10 mouse cellular contexts compared by ENCODE assay signal in genomic region chr5:140582995-140583731, GRCm38 (mm10). TPM values are rescaled to one million over a fixed set of nuclear protein-coding genes. Genes with fewer than 3 reads are reported as not detected.
A peak's percentile ranks its signal among the peaks of the same experiment; 100 is the strongest.
DNase-seq lines count a peak whose midpoint lies in the region; ATAC-seq and TF ChIP-seq lines count a peak whose summit lies in the region.
"Had no signal": no experiment of that assay in that cellular context is flagged by ENCODE, and none has a peak within 500 bp of the region (broad histone marks: within the 10 kb centered on the region; RNA-seq: fewer than 3 reads in every experiment).

No protein-coding gene starts in this region.

- no peak overlapping the region for H3K4me2 ChIP-seq in hindbrain, embryonic 11.5 days (replicated peaks; ENCODE audit: low read depth, low read length)
- no peak overlapping the region for H3K4me2 ChIP-seq in midbrain, embryonic 14.5 days (ENCODE audit: low read length)
- H3K4me2 ChIP-seq: lung, embryonic 15.5 days had no signal

- no peak overlapping the region for H3K4me3 ChIP-seq in ES-Bruce4 (ENCODE audit: low read depth, low read length)
- H3K4me3 ChIP-seq in embryonic facial prominence, embryonic 10.5 days, result peak overlapping the region; percentile 20; the same call in 1 of the 2 replicates
- no peak overlapping the region for H3K4me3 ChIP-seq in hindbrain, embryonic 11.5 days (ENCODE audit: low read depth, low read length)
- H3K4me3 ChIP-seq in midbrain, embryonic 14.5 days (replicated peaks; ENCODE audit: low read depth, low read length), result no peak overlapping the region
- H3K4me3 ChIP-seq: lung, embryonic 15.5 days had no signal

- peak; percentile 76; the same call in 1 of the 2 replicates for TF ChIP-seq EP300 in ES-Bruce4 (IDR thresholded peaks at IDR 0.05; ENCODE audit: insufficient read depth, low read depth, low read length)

- peak; percentile 8; the same call in 1 of the 2 replicates for ATAC-seq in hindbrain, embryonic 11.5 days (ENCODE audit: low FRiP score)
- ATAC-seq in midbrain, embryonic 14.5 days (ENCODE audit: low FRiP score, low TSS enrichment), result peak; percentile 43; the same call in 1 of the 2 replicates
- ATAC-seq in monocyte, adult 5-6 weeks (replicated peaks; ENCODE audit: insufficient number of reproducible peaks, low FRiP score, low TSS enrichment, poor library complexity, severe bottlenecking), result no peak

- no peak overlapping the region for H3K27ac ChIP-seq in ES-Bruce4 (ENCODE audit: insufficient read depth, low read length)
- peak overlapping the region; percentile 86 for H3K27ac ChIP-seq in embryonic facial prominence, embryonic 10.5 days (replicated peaks)
- peak overlapping the region; percentile 91 for H3K27ac ChIP-seq in hindbrain, embryonic 11.5 days (ENCODE audit: low read depth, low read length)
- peak overlapping the region; percentile 74 for H3K27ac ChIP-seq in midbrain, embryonic 14.5 days (replicated peaks; ENCODE audit: low read depth, low read length)
- H3K27ac ChIP-seq: lung, embryonic 15.5 days had no signal

- peak; percentile 55 for DNase-seq in embryonic facial prominence, embryonic 10.5 days (ENCODE audit: low spot score)
- DNase-seq in hindbrain, embryonic 11.5 days (ENCODE audit: low spot score), result peak; percentile 48
- DNase-seq in midbrain, embryonic 14.5 days, result peak; percentile 51
- DNase-seq in natural killer cell, adult 2 months (ENCODE audit: low spot score in 2 of 2), result no peak
- DNase-seq in layer of hippocampus, adult 18-20 months (ENCODE audit: low spot score in 2 of 2), result no peak
- DNase-seq: thymus, adult 18-20 months had no signal

- no peaks in the 10 kb centered on the region for H3K27me3 ChIP-seq in ES-Bruce4 (ENCODE audit: control insufficient read depth, insufficient read depth, low read length, poor library complexity, severe bottlenecking)
- H3K27me3 ChIP-seq in embryonic facial prominence, embryonic 10.5 days (replicated peaks; ENCODE audit: low read depth, poor library complexity, severe bottlenecking), result peaks cover 8% of the 10 kb centered on the region; the same call in 1 of the 2 replicates
- H3K27me3 ChIP-seq in hindbrain, embryonic 11.5 days (ENCODE audit: control insufficient read depth, insufficient read depth, low read length), result no peaks in the 10 kb centered on the region
- no peaks in the 10 kb centered on the region for H3K27me3 ChIP-seq in midbrain, embryonic 14.5 days (ENCODE audit: control insufficient read depth, insufficient read depth, low read length)
- H3K27me3 ChIP-seq: lung, embryonic 15.5 days had no signal

- no peak overlapping the region for H3K9ac ChIP-seq in ES-Bruce4 (ENCODE audit: low read depth, poor library complexity, severe bottlenecking)
- peak overlapping the region; percentile 44; the same call in 1 of the 2 replicates for H3K9ac ChIP-seq in hindbrain, embryonic 11.5 days (ENCODE audit: low read depth, low read length)
- H3K9ac ChIP-seq in midbrain, embryonic 14.5 days (replicated peaks; ENCODE audit: low read length), result no peak overlapping the region
- H3K9ac ChIP-seq: lung, embryonic 15.5 days had no signal

- no peak for TF ChIP-seq POLR2A in ES-Bruce4 (IDR thresholded peaks at IDR 0.05; ENCODE audit: insufficient read depth, low read length)

- WGBS in embryonic facial prominence, embryonic 10.5 days, result 18% methylated on average over 8 of the region's 8 CpGs
- WGBS in hindbrain, embryonic 11.5 days, result 14% methylated on average over 8 of the region's 8 CpGs
- WGBS in midbrain, embryonic 14.5 days, result 6% methylated on average over 8 of the region's 8 CpGs

- TF ChIP-seq CTCF in ES-Bruce4 (IDR thresholded peaks at IDR 0.05; ENCODE audit: low read depth, low read length), result no peak

- no peaks in the 10 kb centered on the region for H3K36me3 ChIP-seq in ES-Bruce4 (ENCODE audit: control insufficient read depth, insufficient read depth, low read length, poor library complexity, severe bottlenecking)
- no peaks in the 10 kb centered on the region for H3K36me3 ChIP-seq in embryonic facial prominence, embryonic 10.5 days (replicated peaks)
- no peaks in the 10 kb centered on the region for H3K36me3 ChIP-seq in hindbrain, embryonic 11.5 days (ENCODE audit: control insufficient read depth, insufficient read depth, low read length)
- H3K36me3 ChIP-seq in midbrain, embryonic 14.5 days (ENCODE audit: control insufficient read depth, insufficient read depth, low read length), result no peaks in the 10 kb centered on the region
- H3K36me3 ChIP-seq: lung, embryonic 15.5 days had no signal

- no peaks in the 10 kb centered on the region for H3K9me3 ChIP-seq in ES-Bruce4 (replicated peaks; ENCODE audit: control insufficient read depth, insufficient read depth, low read length, poor library complexity, severe bottlenecking)
- H3K9me3 ChIP-seq in embryonic facial prominence, embryonic 10.5 days, result no peaks in the 10 kb centered on the region
- H3K9me3 ChIP-seq in hindbrain, embryonic 11.5 days (ENCODE audit: control insufficient read depth, low read length), result no peaks in the 10 kb centered on the region
- no peaks in the 10 kb centered on the region for H3K9me3 ChIP-seq in midbrain, embryonic 14.5 days (ENCODE audit: control insufficient read depth, low read length)
- H3K9me3 ChIP-seq: lung, embryonic 15.5 days had no signal

- peaks cover 21% of the 10 kb centered on the region for H3K4me1 ChIP-seq in ES-Bruce4 (ENCODE audit: control insufficient read depth, insufficient read depth, low read length)
- peaks cover 73% of the 10 kb centered on the region for H3K4me1 ChIP-seq in embryonic facial prominence, embryonic 10.5 days
- H3K4me1 ChIP-seq in hindbrain, embryonic 11.5 days (replicated peaks; ENCODE audit: control insufficient read depth, insufficient read depth, low read length), result peaks cover 43% of the 10 kb centered on the region
- H3K4me1 ChIP-seq in midbrain, embryonic 14.5 days (ENCODE audit: control insufficient read depth, insufficient read depth, low read length), result peaks cover 50% of the 10 kb centered on the region

RNA-seq across cellular contexts. Expression of gene Grifin, which starts 18.3 kb away (rescaled TPM):
- not detected in 2 replicates for polyA plus RNA-seq in ES-Bruce4 (2011; ENCODE audit: insufficient read depth, insufficient read length, low read depth, missing spikeins)
- not detected in 2 replicates for polyA plus RNA-seq in embryonic facial prominence, embryonic 10.5 days (2016; fragmentation: Nextera tagmentation; extraction: Ambion mirVana)
- not detected in 2 replicates for polyA plus RNA-seq in hindbrain, embryonic 11.5 days (2014; fragmentation: Nextera tagmentation; extraction: Ambion mirVana)
- not detected in 2 replicates for polyA plus RNA-seq in midbrain, embryonic 14.5 days (2014; fragmentation: Nextera tagmentation; extraction: Ambion mirVana)
- not detected for total RNA-seq in layer of hippocampus, adult 18-20 months (2021)
- not detected in 3 replicates for total RNA-seq in monocyte, adult 5-6 weeks (2017)
- polyA plus RNA-seq: large intestine, adult 2 months; lung, embryonic 15.5 days had no signal

RNA-seq across cellular contexts. Expression of gene Lfng, which starts 24.0 kb away (rescaled TPM):
- 4.1 and 4.4 TPM in 2 replicates for polyA plus RNA-seq in ES-Bruce4 (2011; ENCODE audit: insufficient read depth, insufficient read length, low read depth, missing spikeins)
- 11.7 and 14.9 TPM in 2 replicates for polyA plus RNA-seq in embryonic facial prominence, embryonic 10.5 days (2016; fragmentation: Nextera tagmentation; extraction: Ambion mirVana)
- polyA plus RNA-seq in hindbrain, embryonic 11.5 days (2014; fragmentation: Nextera tagmentation; extraction: Ambion mirVana), result 34.1 and 38.8 TPM in 2 replicates
- polyA plus RNA-seq in midbrain, embryonic 14.5 days (2014; fragmentation: Nextera tagmentation; extraction: Ambion mirVana), result 20.5 and 25.2 TPM in 2 replicates
- total RNA-seq in layer of hippocampus, adult 18-20 months (2021), result 10 to 100 TPM; 19.3 to 21.2 TPM
- 274 to 469 TPM (median 297 TPM) in 3 replicates for total RNA-seq in monocyte, adult 5-6 weeks (2017)

Comparison
In these comparisons a context has a peak if more than half of its experiments do, and no peak if none do; other contexts are left out.
1. DNase-seq: peak in embryonic facial prominence, embryonic 10.5 days (single experiment), hindbrain, embryonic 11.5 days (single experiment) and midbrain, embryonic 14.5 days (single experiment); none in natural killer cell, adult 2 months (0 of 2) and layer of hippocampus, adult 18-20 months (0 of 2).